Mouse (Mus musculus) CH12.LX (cell line): ENCODE data around the gene Sacs. TPM values are rescaled to one million over a fixed set of nuclear protein-coding genes. Genes with fewer than 3 reads are reported as not detected.

Experiments
- DNase-seq: peaks from one replicate; pipeline ENCODE4 v3.0.0-alpha.2; 2013; ENCODE audit errors: extremely low read depth
- H3K27ac ChIP-seq: 2 replicates; pipeline ENCODE4 v1.5.1; 2012; ENCODE audit warnings: low read depth, mild to moderate bottlenecking, control low read depth, moderate library complexity; ENCODE audit not compliant: insufficient read depth
- H3K27me3 ChIP-seq: replicated peaks from 2 replicates; pipeline ENCODE3; 2012; ENCODE audit warnings: inconsistent platforms
- H3K36me3 ChIP-seq, 2 experiments: replicated peaks in 1 of 2; 2 replicates each; pipeline versions ENCODE3 to v1.6.1; 2012; ENCODE audit warnings: inconsistent platforms in 1 of 2, low read length in 1 of 2, mild to moderate bottlenecking in 1 of 2, mixed read lengths in 1 of 2, moderate library complexity in 1 of 2; ENCODE audit not compliant: control insufficient read depth in 1 of 2, insufficient read depth in 1 of 2
- H3K4me1 ChIP-seq, 2 experiments: 2 replicates each; pipeline ENCODE4 v1.6.1; 2012; ENCODE audit warnings: inconsistent platforms in 1 of 2, moderate library complexity in 1 of 2; ENCODE audit not compliant: insufficient read depth in 2 of 2, control insufficient read depth in 1 of 2
- H3K4me2 ChIP-seq: 2 replicates; pipeline ENCODE4 v1.6.1; 2012; ENCODE audit warnings: low read depth, mild to moderate bottlenecking, control low read depth; ENCODE audit not compliant: poor library complexity, insufficient read depth, severe bottlenecking
- H3K4me3 ChIP-seq, 3 experiments: fragments of 150-350 bp in 1 of 3; sonication (generic) in 1 of 3; replicated peaks in 1 of 3; 2 replicates each; pipeline versions ENCODE3 to v1.5.1; 2011 to 2012; ENCODE audit warnings: low read depth in 2 of 3, low read length in 2 of 3, mild to moderate bottlenecking in 2 of 3, moderate library complexity in 2 of 3, control low read depth in 1 of 3, improper control_type of control experiment in 1 of 3, inconsistent platforms in 1 of 3, mixed read lengths in 1 of 3; ENCODE audit not compliant: poor library complexity in 1 of 3
- H3K79me2 ChIP-seq: replicated peaks from 2 replicates; pipeline ENCODE4 v1.6.1; 2012; ENCODE audit warnings: mild to moderate bottlenecking, moderate library complexity; ENCODE audit not compliant: control insufficient read depth, poor library complexity, insufficient read depth, severe bottlenecking; ENCODE audit errors: extremely low read depth
- H3K9ac ChIP-seq: 2 replicates; pipeline ENCODE4 v1.6.1; 2012; ENCODE audit warnings: low read depth, mild to moderate bottlenecking, control low read depth, moderate library complexity; ENCODE audit not compliant: insufficient read depth
- H3K9me3 ChIP-seq: replicated peaks from 2 replicates; pipeline ENCODE3; 2012; ENCODE audit warnings: low read length, inconsistent platforms, mixed read lengths
- BHLHE40 ChIP-seq: IDR thresholded peaks from 2 replicates; pipeline ENCODE4 v1.6.1; 2011; ENCODE audit warnings: mild to moderate bottlenecking, low read depth, low read length, improper control_type of control experiment
- CHD2 ChIP-seq: IDR thresholded peaks from 2 replicates; pipeline ENCODE4 v1.6.1; 2011; ENCODE audit warnings: low read length, improper control_type of control experiment
- CTCF ChIP-seq, 2 experiments: IDR thresholded peaks in 1 of 2; conservative IDR thresholded peaks in 1 of 2; 2 replicates each; pipeline ENCODE4 v1.5.1; 2011 to 2012; ENCODE audit warnings: low read depth in 2 of 2, low read length in 2 of 2, improper control_type of control experiment in 1 of 2, inconsistent platforms in 1 of 2, mild to moderate bottlenecking in 1 of 2, moderate library complexity in 1 of 2
- E2F4 ChIP-seq: IDR thresholded peaks from 2 replicates; pipeline ENCODE4 v1.6.1; 2011; ENCODE audit warnings: low read depth, low read length, improper control_type of control experiment; ENCODE audit not compliant: insufficient replicate concordance
- ELF1 ChIP-seq: IDR thresholded peaks from 2 replicates; pipeline ENCODE4 v1.6.1; 2014; ENCODE audit warnings: low read depth, mild to moderate bottlenecking, inconsistent platforms, low read length, improper control_type of control experiment
- EP300 ChIP-seq: IDR thresholded peaks from 2 replicates; pipeline ENCODE4 v1.6.1; 2011; ENCODE audit warnings: low read length, improper control_type of control experiment
- GABPA ChIP-seq: IDR thresholded peaks from 2 replicates; pipeline ENCODE4 v1.6.1; 2012; ENCODE audit warnings: low read depth, low read length, improper control_type of control experiment, inconsistent platforms; ENCODE audit not compliant: insufficient replicate concordance
- HCFC1 ChIP-seq: IDR thresholded peaks from 2 replicates; pipeline ENCODE4 v1.6.1; 2012; ENCODE audit warnings: low read depth, mild to moderate bottlenecking, inconsistent platforms, low read length, improper control_type of control experiment
- IRF4 ChIP-seq: IDR thresholded peaks from 2 replicates; pipeline ENCODE4 v1.6.1; 2014; ENCODE audit warnings: low read depth, mild to moderate bottlenecking, inconsistent platforms, low read length, improper control_type of control experiment
- JUN ChIP-seq: IDR thresholded peaks from 2 replicates; pipeline ENCODE4 v1.6.1; 2011; ENCODE audit warnings: low read depth, mild to moderate bottlenecking, low read length, improper control_type of control experiment, moderate library complexity; ENCODE audit not compliant: insufficient read depth
- JUND ChIP-seq: conservative IDR thresholded peaks from 2 replicates; pipeline ENCODE4 v1.6.1; 2011; ENCODE audit warnings: low read depth, low read length, improper control_type of control experiment
- KAT2A ChIP-seq: IDR thresholded peaks from 2 replicates; pipeline ENCODE4 v1.6.1; 2012; ENCODE audit warnings: low read length, improper control_type of control experiment, inconsistent platforms; ENCODE audit not compliant: insufficient replicate concordance
- MAX ChIP-seq: IDR thresholded peaks from 2 replicates; pipeline ENCODE4 v1.6.1; 2011; ENCODE audit warnings: low read length, improper control_type of control experiment
- MAZ ChIP-seq: IDR thresholded peaks from 2 replicates; pipeline ENCODE4 v1.6.1; 2012; ENCODE audit warnings: low read depth, mild to moderate bottlenecking, inconsistent platforms, low read length, improper control_type of control experiment, moderate library complexity
- MEF2A ChIP-seq: IDR thresholded peaks from 2 replicates; pipeline ENCODE4 v1.6.1; 2014; ENCODE audit warnings: low read depth, mild to moderate bottlenecking, inconsistent platforms, low read length, improper control_type of control experiment, borderline replicate concordance
- MXI1 ChIP-seq: IDR thresholded peaks from 2 replicates; pipeline ENCODE4 v1.6.1; 2011; ENCODE audit warnings: mild to moderate bottlenecking, low read depth, low read length, improper control_type of control experiment
- NELFE ChIP-seq: IDR thresholded peaks from 2 replicates; pipeline ENCODE4 v1.6.1; 2011; ENCODE audit warnings: low read depth, low read length, improper control_type of control experiment
- NRF1 ChIP-seq: IDR thresholded peaks from 2 replicates; pipeline ENCODE4 v1.6.1; 2014; ENCODE audit warnings: low read depth, mild to moderate bottlenecking, inconsistent platforms, low read length, improper control_type of control experiment, moderate library complexity
- PAX5 ChIP-seq: IDR thresholded peaks from 2 replicates; pipeline ENCODE4 v1.6.1; 2012; ENCODE audit warnings: low read length, inconsistent platforms, mixed read lengths
- POLR2A ChIP-seq: IDR thresholded peaks from 2 replicates; pipeline ENCODE4 v1.6.1; 2011; ENCODE audit warnings: low read depth, mild to moderate bottlenecking, improper control_type of control experiment, low read length
- POLR2AphosphoS2 ChIP-seq: IDR thresholded peaks from 2 replicates; pipeline ENCODE4 v1.6.1; 2011; ENCODE audit warnings: low read depth, low read length, improper control_type of control experiment
- RAD21 ChIP-seq: IDR thresholded peaks from 2 replicates; pipeline ENCODE4 v1.6.1; 2011; ENCODE audit warnings: low read depth, mild to moderate bottlenecking, low read length, improper control_type of control experiment, moderate library complexity
- RCOR1 ChIP-seq: conservative IDR thresholded peaks from 2 replicates; pipeline ENCODE4 v1.6.1; 2012; ENCODE audit warnings: low read depth, mild to moderate bottlenecking, inconsistent platforms, low read length, improper control_type of control experiment
- SIN3A ChIP-seq: IDR thresholded peaks from 2 replicates; pipeline ENCODE4 v1.6.1; 2012; ENCODE audit warnings: low read length, improper control_type of control experiment, inconsistent platforms
- SMC3 ChIP-seq: IDR thresholded peaks from 2 replicates; pipeline ENCODE4 v1.6.1; 2011; ENCODE audit warnings: low read depth, low read length, improper control_type of control experiment
- TBP ChIP-seq: conservative IDR thresholded peaks from 2 replicates; pipeline ENCODE4 v1.6.1; 2011; ENCODE audit warnings: low read depth, low read length, improper control_type of control experiment
- TCF12 ChIP-seq: IDR thresholded peaks from 2 replicates; pipeline ENCODE4 v1.6.1; 2014; ENCODE audit warnings: low read depth, mild to moderate bottlenecking, inconsistent platforms, low read length, improper control_type of control experiment
- UBTF ChIP-seq: IDR thresholded peaks from 2 replicates; pipeline ENCODE4 v1.6.1; 2012; ENCODE audit warnings: low read depth, mild to moderate bottlenecking, inconsistent platforms, low read length, improper control_type of control experiment, moderate library complexity
- USF1 ChIP-seq: IDR thresholded peaks from 2 replicates; pipeline ENCODE4 v1.6.1; 2014; ENCODE audit warnings: low read depth, mild to moderate bottlenecking, inconsistent platforms, low read length, improper control_type of control experiment
- USF2 ChIP-seq: conservative IDR thresholded peaks from 2 replicates; pipeline ENCODE4 v1.6.1; 2011; ENCODE audit warnings: low read depth, low read length, improper control_type of control experiment
- ZC3H11A ChIP-seq: IDR thresholded peaks from 2 replicates; pipeline ENCODE4 v1.6.1; 2012; ENCODE audit warnings: low read depth, mild to moderate bottlenecking, inconsistent platforms, low read length, improper control_type of control experiment
- ZKSCAN1 ChIP-seq: IDR thresholded peaks from 2 replicates; pipeline ENCODE4 v1.6.1; 2012; ENCODE audit warnings: low read depth, inconsistent platforms, low read length, improper control_type of control experiment, borderline replicate concordance
- ZMIZ1 ChIP-seq: IDR thresholded peaks from 2 replicates; pipeline ENCODE4 v1.6.1; 2012; ENCODE audit warnings: low read depth, mild to moderate bottlenecking, inconsistent platforms, low read length, improper control_type of control experiment
- ZNF384 ChIP-seq: IDR thresholded peaks from 2 replicates; pipeline ENCODE4 v1.6.1; 2012; ENCODE audit warnings: low read depth, low read length, improper control_type of control experiment, inconsistent platforms
- dilution Hi-C: fragments of 300-500 bp; cut with MboI; formaldehyde crosslinking; loops from 2 replicates; pipeline ENCODE4 v1.14.3; 2020; ENCODE audit warnings: low sequenced_read_pairs; ENCODE audit not compliant: extremely low pct_unique_long_range_greater_than_20kb, extremely low pct_ligation_motif_present
- in situ Hi-C: fragments of 300-500 bp; cut with MboI; formaldehyde crosslinking; loops from 3 replicates; pipeline ENCODE4 v1.14.3; 2019; ENCODE audit warnings: low sequenced_read_pairs, low pct_ligation_motif_present, low pct_unique_long_range_greater_than_20kb, mixed read lengths
- polyA plus RNA-seq: library from polyadenylated mRNA; unstranded; fragments of >175 nt; gene quantifications from 2 replicates; pipeline ENCODE4 v1.2.1, GENCODE M21; 2012; ENCODE audit warnings: low read depth; ENCODE audit not compliant: insufficient read length
- total RNA-seq, 2 experiments: library from RNA; depleted of rRNA; stranded (reverse); fragments of 300-350 nt in 1 of 2; fragments of >200 nt in 1 of 2; gene quantifications; 2 replicates each; pipeline ENCODE4 v1.2.3; 2012 to 2014

The Sacs gene
- total and polyA plus RNA-seq, 3 experiments, result 5.3 to 6.7 (median 6.6) TPM

- TF ChIP-seq SIN3A, result no peak
- no peak for TF ChIP-seq RCOR1
- no peak for TF ChIP-seq EP300
- peak; percentile 48; the same call in 1 of the 2 replicates for TF ChIP-seq MXI1
- no peak for TF ChIP-seq IRF4
- peak; percentile 77 for TF ChIP-seq TBP
- TF ChIP-seq JUND, result no peak
- TF ChIP-seq JUN, result no peak
- TF ChIP-seq UBTF, result peak; percentile 87; the same call in 1 of the 2 replicates
- no peak for TF ChIP-seq PAX5
- TF ChIP-seq POLR2A, result peak; percentile 92
- TF ChIP-seq ZC3H11A, result no peak
These were observed 34.4 kb downstream of the Sacs start (continued) for GRCm38 (mm10) chr14:61172548-61173158.

GRCm38 (mm10) chr14:61173229-61173628 lies 35.0 kb downstream of the Sacs start:
- dilution Hi-C loops (no loop called here), in situ Hi-C loops (no loop called here)
- DNase-seq, result peak; percentile 86
- peak overlapping the region; percentile 73 to 87 (median 83) for H3K4me3 ChIP-seq
- peak overlapping the region; percentile 94; the same call in 1 of the 2 replicates for H3K4me2 ChIP-seq
- H3K9me3 ChIP-seq, result no peaks in the 10 kb centered on the region
- H3K4me1 ChIP-seq, result peaks cover 11 to 42% of the 10 kb centered on the region in 2 experiments
- no peaks in the 10 kb centered on the region for H3K79me2 ChIP-seq
- H3K36me3 ChIP-seq, result peaks cover 9 to 23% of the 10 kb centered on the region in 2 experiments
- peak overlapping the region; percentile 41 for H3K9ac ChIP-seq
- peak overlapping the region; percentile 65 for H3K27ac ChIP-seq
- no peaks in the 10 kb centered on the region for H3K27me3 ChIP-seq
- TF ChIP-seq CHD2 (no peak), TCF12 (no peak), NRF1 (no peak), MAZ (no peak), RCOR1 (no peak), MAX (0 out of 2 replicates have a peak, but pooled peaks have one; percentile 32), SIN3A (peak; percentile 53; the same call in 1 of the 2 replicates), E2F4 (no peak), TBP (0 out of 2 replicates have a peak, but pooled peaks have one; percentile 52), EP300 (no peak), IRF4 (no peak), GABPA (no peak), BHLHE40 (no peak), MEF2A (no peak), PAX5 (no peak), ZMIZ1 (no peak; the same call in 1 of the 2 replicates), RAD21 (no peak; the same call in none of the 2 replicates), SMC3 (peak; percentile 9; the same call in 1 of the 2 replicates), KAT2A (no peak), POLR2AphosphoS2 (no peak), ZKSCAN1 (no peak), JUN (no peak), POLR2A (peak; percentile 31; the same call in 1 of the 2 replicates), UBTF (0 out of 2 replicates have a peak, but pooled peaks have one; percentile 66), ZNF384 (no peak; the same call in 1 of the 2 replicates), JUND (no peak), USF2 (no peak), CTCF (conservative IDR thresholded peaks at IDR 0.05 in 1 of 2, IDR thresholded peaks at IDR 0.05 in 1 of 2; ENCODE audit: low read depth in 2 of 2, low read length in 2 of 2) (peak in 1 of 2 experiments; percentile 45; a peak in 2 of 4 replicates), HCFC1 (0 out of 2 replicates have a peak, but pooled peaks have one; percentile 10), USF1 (no peak), MXI1 (no peak; the same call in 1 of the 2 replicates), ELF1 (peak; percentile 65; the same call in 1 of the 2 replicates), NELFE (no peak)
